Mouse (Mus musculus): Measurements from ENCODE around the gene Hspbap1. TPM values are rescaled to one million over a fixed set of nuclear protein-coding genes. Genes with fewer than 3 reads are reported as not detected.
A peak's percentile ranks its signal among the peaks of the same experiment; 100 is the strongest.

Gene Hspbap1
- total RNA-seq, 4 experiments from 2014 or later = 2.2 to 3.6 (median 2.6) TPM

DNA sequence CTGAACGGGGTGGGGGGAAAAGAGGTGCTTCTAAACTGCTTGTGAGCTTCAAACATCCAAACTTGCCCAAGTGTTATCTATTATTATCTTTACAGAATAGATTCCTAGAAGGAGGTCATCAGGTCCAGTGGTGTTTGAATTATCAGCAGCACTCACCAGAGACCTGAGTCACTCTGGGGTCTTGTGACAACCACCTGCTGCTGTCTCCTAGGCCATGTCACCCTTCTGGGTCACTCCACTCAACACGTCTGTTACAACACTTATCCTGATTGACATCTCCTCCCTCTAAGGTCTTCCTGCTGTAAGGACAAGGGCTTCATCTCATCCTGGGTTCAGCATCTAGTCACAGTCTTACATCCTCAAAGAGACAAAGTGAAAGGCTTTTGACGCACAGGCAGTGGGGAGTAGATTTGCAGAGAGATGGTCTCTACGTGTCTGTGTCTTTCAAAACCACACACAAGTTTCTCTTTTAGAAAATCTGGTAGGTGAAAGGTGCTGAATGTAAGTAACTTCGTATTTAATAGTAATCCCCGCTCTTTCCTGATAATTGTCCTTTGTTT lies 21.9 kb downstream of the Hspbap1 start:
- DNase-seq (ENCODE audit: low spot score) = no peak

DNA sequence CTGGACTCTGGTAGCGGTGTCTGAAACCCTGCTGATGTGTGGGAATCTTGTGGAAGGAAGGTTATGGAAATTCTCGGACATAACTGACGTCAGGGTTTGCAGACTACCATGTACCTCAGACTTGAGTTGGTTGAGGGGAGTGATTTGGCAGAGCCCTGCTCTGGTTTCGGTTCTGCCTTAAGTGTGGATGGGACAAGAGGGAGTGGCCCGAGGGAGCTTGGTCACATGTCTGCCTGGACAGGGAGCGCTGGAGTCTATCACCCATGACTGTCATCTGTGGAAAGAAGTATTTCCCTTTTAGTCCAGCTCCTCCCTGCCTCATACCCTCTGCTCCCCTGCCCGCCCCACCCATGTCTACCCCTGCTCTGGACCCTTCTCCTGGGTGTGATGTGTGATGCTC lies 32.0 kb downstream of the Hspbap1 start:
- DNase-seq (ENCODE audit: low spot score) = no peak

GRCm38 (mm10) chr16:35803723-35804122 lies 33.5 kb downstream of the Hspbap1 start:
- DNase-seq (ENCODE audit: low spot score) = no peak

- DNase-seq (ENCODE audit: low spot score) = no peak
Measured at GRCm38 (mm10) chr16:35806973-35807662, 36.9 kb downstream of the Hspbap1 start.

GRCm38 (mm10) chr16:35807663-35807992 lies 37.5 kb downstream of the Hspbap1 start:
- DNase-seq (ENCODE audit: low spot score) = no peak

GRCm38 (mm10) chr16:35808838-35809237 lies 38.7 kb downstream of the Hspbap1 start:
- no peak for DNase-seq (ENCODE audit: low spot score)

DNA sequence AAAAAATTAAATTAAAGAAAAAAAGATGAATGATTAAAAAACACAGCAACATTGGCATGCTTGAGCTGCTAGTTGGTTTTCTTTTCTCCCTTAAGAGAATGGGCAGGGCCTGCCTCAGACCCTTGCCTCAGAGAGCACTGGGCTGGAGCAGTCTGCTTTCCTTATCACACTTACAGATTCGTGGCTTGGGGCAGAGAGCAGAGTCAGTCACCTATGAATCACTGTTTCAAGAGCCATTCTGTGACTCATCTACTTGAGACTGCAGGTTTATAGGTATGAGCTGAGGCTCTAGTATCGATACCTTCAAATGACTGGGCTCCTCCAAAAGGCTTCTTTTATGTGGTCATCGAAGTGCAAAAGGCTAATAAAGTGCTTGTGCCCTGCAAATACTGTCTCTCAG lies 42.9 kb downstream of the Hspbap1 start:
- DNase-seq (ENCODE audit: low spot score) = no peak

GRCm38 (mm10) chr16:35817255-35818089 lies 47.3 kb downstream of the Hspbap1 start:
- peak; percentile 82 for DNase-seq (ENCODE audit: low spot score)

- no peak for DNase-seq (ENCODE audit: low spot score)
Measured at GRCm38 (mm10) chr16:35829999-35830398, 59.8 kb downstream of the Hspbap1 start.

- DNase-seq (ENCODE audit: low spot score) = no peak
Measured at GRCm38 (mm10) chr16:35832926-35833325, 62.8 kb downstream of the Hspbap1 start.

- no peak for DNase-seq (ENCODE audit: low spot score)
Measured at GRCm38 (mm10) chr16:35834653-35835052, 64.5 kb downstream of the Hspbap1 start.

GRCm38 (mm10) chr16:35839680-35840079 lies 69.5 kb downstream of the Hspbap1 start:
- DNase-seq (ENCODE audit: low spot score) = peak; percentile 42

DNA sequence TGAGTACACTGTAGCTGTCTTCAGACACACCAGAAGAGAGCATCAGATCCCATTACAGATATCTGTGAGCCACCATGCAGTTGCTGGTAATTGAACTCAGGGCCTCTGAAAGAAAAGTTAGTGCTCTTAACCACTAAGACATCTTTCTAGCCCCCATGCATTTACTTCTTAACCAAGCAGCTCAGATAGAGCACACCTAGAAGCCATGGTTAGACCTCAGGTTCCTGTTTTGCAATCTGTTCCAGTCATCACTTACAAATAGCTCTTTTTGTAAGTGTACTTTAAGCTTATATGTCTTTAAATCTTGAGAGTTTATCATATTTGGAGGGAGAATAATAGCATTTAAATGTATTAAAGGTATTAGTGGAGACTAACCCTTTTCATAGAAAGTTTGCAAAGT lies 77.0 kb downstream of the Hspbap1 start:
- DNase-seq (ENCODE audit: low spot score) = no peak

GRCm38 (mm10) chr16:35855846-35856245 lies 85.7 kb downstream of the Hspbap1 start:
- peak; percentile 20 for DNase-seq (ENCODE audit: low spot score)

GRCm38 (mm10) chr16:35856766-35857165 lies 86.6 kb downstream of the Hspbap1 start:
- DNase-seq (ENCODE audit: low spot score) = no peak

- DNase-seq (ENCODE audit: low spot score) = no peak
Measured at GRCm38 (mm10) chr16:35860236-35860635, 90.1 kb downstream of the Hspbap1 start.

- no peak for DNase-seq (ENCODE audit: low spot score)
Measured at GRCm38 (mm10) chr16:35862057-35862456, 91.9 kb downstream of the Hspbap1 start.

- no peak for DNase-seq (ENCODE audit: low spot score)
Measured at GRCm38 (mm10) chr16:35867726-35868125, 97.6 kb downstream of the Hspbap1 start.

DNA sequence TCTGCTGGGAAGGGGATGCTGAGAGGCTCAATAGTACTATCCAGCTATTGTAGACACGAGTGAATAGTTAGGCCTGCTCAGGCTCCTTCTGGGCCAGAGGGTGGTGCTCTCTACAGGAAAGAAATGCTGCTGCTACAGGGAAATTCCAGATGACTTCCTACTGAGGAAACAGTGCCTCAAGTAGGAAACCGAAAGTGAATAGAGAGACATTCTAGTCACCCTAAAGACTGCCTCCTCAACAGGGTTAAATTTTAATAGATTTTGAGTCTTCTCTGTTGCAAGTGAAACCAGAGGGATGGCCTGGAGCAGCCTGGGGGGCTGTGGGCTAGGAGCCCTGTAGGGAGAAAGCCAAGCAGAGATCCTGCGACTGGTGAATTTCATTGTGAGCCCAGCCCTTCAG lies 99.0 kb downstream of the Hspbap1 start:
- peak; percentile 73 for DNase-seq (ENCODE audit: low spot score)

DNA sequence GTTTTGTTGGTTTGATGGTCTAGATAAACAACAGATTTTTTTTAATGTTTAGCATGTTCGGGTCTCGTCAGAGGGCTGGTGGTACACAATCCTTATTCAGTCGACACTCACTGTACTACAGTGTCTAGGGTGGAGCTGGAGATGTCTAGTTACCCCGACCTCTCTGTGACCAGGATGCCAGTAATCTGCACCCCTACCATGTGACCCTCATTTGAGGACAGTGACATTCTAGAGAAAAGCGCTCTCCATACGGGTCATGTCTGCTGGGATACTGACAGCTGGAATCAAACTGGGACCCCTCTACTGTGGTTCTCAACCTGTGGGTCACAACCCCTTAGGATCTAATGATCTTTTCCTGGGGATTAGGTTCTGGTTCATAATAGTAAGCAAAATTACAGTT lies 99.5 kb downstream of the Hspbap1 start:
- DNase-seq (ENCODE audit: low spot score) = no peak

DNA sequence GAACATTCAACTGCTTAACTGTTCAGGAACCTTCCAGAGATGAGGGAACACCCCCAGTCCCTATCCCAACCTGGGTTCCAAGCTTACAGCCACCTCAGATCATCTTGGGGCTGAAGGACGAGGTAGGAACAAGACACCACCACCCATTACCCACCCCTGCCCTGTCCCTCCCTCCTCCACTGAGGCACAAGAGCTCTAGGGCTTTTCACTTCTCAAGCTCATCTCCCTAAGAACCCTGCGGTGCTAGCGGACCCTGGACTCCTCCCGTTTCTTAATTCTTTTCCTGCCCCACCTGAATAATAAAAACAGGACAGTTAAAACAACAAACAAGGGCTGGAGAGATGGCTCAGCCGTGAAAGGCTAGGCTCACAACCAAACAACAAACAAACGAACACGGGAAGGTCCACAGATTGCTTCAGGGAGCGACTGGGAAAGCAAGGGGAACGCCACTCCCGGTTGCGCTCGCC lies 100.4 kb downstream of the Hspbap1 start:
- peak; percentile 39 for DNase-seq (ENCODE audit: low spot score)

GRCm38 (mm10) chr16:35871048-35871851 lies 101.1 kb downstream of the Hspbap1 start, which contains the start of gene Parp14:
Gene Parp14, minus strand, starts transcription at chr16:35871544.
- DNase-seq (ENCODE audit: low spot score) = peak; percentile 59

Data from heart, adult 8-10 months (tissue).